Mouse (Mus musculus): Measurements from ENCODE around the gene Mgat4b. TPM values are rescaled to one million over a fixed set of nuclear protein-coding genes. Genes with fewer than 3 reads are reported as not detected.

The Mgat4b gene
- total and polyA plus RNA-seq, 3 experiments, result 56.7 to 82.0 (median 78.6) TPM

- no peaks in the 10 kb centered on the region for H3K27me3 ChIP-seq (ENCODE audit: control insufficient read depth, insufficient read depth, low read length)
- no peaks in the 10 kb centered on the region for H3K79me2 ChIP-seq (replicated peaks; ENCODE audit: control insufficient read depth, insufficient read depth, low read length)
- peak overlapping the region; percentile 59 for H3K27ac ChIP-seq
- peak overlapping the region; percentile 76 for H3K4me3 ChIP-seq
- H3K4me1 ChIP-seq (ENCODE audit: control insufficient read depth, insufficient read depth, low read length), result no peaks in the 10 kb centered on the region; the same call in 1 of the 2 replicates
- under 1% methylated on average over 27 of the region's 27 CpGs for WGBS
- H3K9ac ChIP-seq (ENCODE audit: low read depth, low read length), result peak overlapping the region; percentile 91
- H3K36me3 ChIP-seq (ENCODE audit: control insufficient read depth, insufficient read depth, low read length), result no peaks in the 10 kb centered on the region
- DNase-seq, result peak; percentile 98 to 99
- TF ChIP-seq EP300 (IDR thresholded peaks at IDR 0.05; ENCODE audit: insufficient read depth, low read depth, low read length) (no peak; the same call in 1 of the 2 replicates), POLR2A (IDR thresholded peaks at IDR 0.05; ENCODE audit: insufficient read depth, low read depth, low read length) (peak; percentile 75), CTCF (IDR thresholded peaks at IDR 0.05) (no peak)
- intact Hi-C loops (cut with DNase I), result loop anchor here (2.0 kb wide), 1 partner anchor 52 kb away; no protein-coding TSS in a partner anchor
Observed at GRCm38 (mm10) chr11:50174730-50175187, 35.9 kb upstream of the Mgat4b start.

- TF ChIP-seq POLR2A (IDR thresholded peaks at IDR 0.05; ENCODE audit: insufficient read depth, low read depth, low read length) (no peak), CTCF (IDR thresholded peaks at IDR 0.05) (no peak), EP300 (IDR thresholded peaks at IDR 0.05; ENCODE audit: insufficient read depth, low read depth, low read length) (no peak)
- WGBS, result 81% methylated on average over 3 of the region's 3 CpGs
- intact Hi-C loops (cut with DNase I), result no loop called here
Observed at GRCm38 (mm10) chr11:50176351-50176750, 34.3 kb upstream of the Mgat4b start.

GRCm38 (mm10) chr11:50177111-50177510 lies 33.6 kb upstream of the Mgat4b start:
- TF ChIP-seq EP300 (IDR thresholded peaks at IDR 0.05; ENCODE audit: insufficient read depth, low read depth, low read length) (no peak), POLR2A (IDR thresholded peaks at IDR 0.05; ENCODE audit: insufficient read depth, low read depth, low read length) (no peak), CTCF (IDR thresholded peaks at IDR 0.05) (no peak)
- no peak overlapping the region for H3K4me3 ChIP-seq
- 66% methylated on average over 6 of the region's 6 CpGs for WGBS
- no peaks in the 10 kb centered on the region for H3K79me2 ChIP-seq (replicated peaks; ENCODE audit: control insufficient read depth, insufficient read depth, low read length)
- no peaks in the 10 kb centered on the region; the same call in 1 of the 2 replicates for H3K4me1 ChIP-seq (ENCODE audit: control insufficient read depth, insufficient read depth, low read length)
- no peak overlapping the region for H3K27ac ChIP-seq
- H3K9ac ChIP-seq (ENCODE audit: low read depth, low read length), result no peak overlapping the region
- intact Hi-C loops (cut with DNase I), result no loop called here
- no peaks in the 10 kb centered on the region for H3K36me3 ChIP-seq (ENCODE audit: control insufficient read depth, insufficient read depth, low read length)
- no peak for DNase-seq
- no peaks in the 10 kb centered on the region for H3K27me3 ChIP-seq (ENCODE audit: control insufficient read depth, insufficient read depth, low read length)

More at GRCm38 (mm10) chr11:50176351-50176750, 34.3 kb upstream of the Mgat4b start:
- H3K79me2 ChIP-seq (replicated peaks; ENCODE audit: control insufficient read depth, insufficient read depth, low read length), result no peaks in the 10 kb centered on the region
- H3K36me3 ChIP-seq (ENCODE audit: control insufficient read depth, insufficient read depth, low read length), result no peaks in the 10 kb centered on the region
- H3K27ac ChIP-seq, result no peak overlapping the region
- DNase-seq, result no peak
- H3K4me3 ChIP-seq, result no peak overlapping the region
- no peaks in the 10 kb centered on the region; the same call in 1 of the 2 replicates for H3K4me1 ChIP-seq (ENCODE audit: control insufficient read depth, insufficient read depth, low read length)
- no peaks in the 10 kb centered on the region for H3K27me3 ChIP-seq (ENCODE audit: control insufficient read depth, insufficient read depth, low read length)
- no peak overlapping the region for H3K9ac ChIP-seq (ENCODE audit: low read depth, low read length)

GRCm38 (mm10) chr11:50178532-50179488 lies 31.9 kb upstream of the Mgat4b start:
- no peaks in the 10 kb centered on the region for H3K27me3 ChIP-seq (ENCODE audit: control insufficient read depth, insufficient read depth, low read length)
- 73% methylated on average over 5 of the region's 5 CpGs for WGBS
- no peaks in the 10 kb centered on the region for H3K36me3 ChIP-seq (ENCODE audit: control insufficient read depth, insufficient read depth, low read length)
- no peak overlapping the region for H3K4me3 ChIP-seq
- H3K79me2 ChIP-seq (replicated peaks; ENCODE audit: control insufficient read depth, insufficient read depth, low read length), result no peaks in the 10 kb centered on the region
- H3K4me1 ChIP-seq (ENCODE audit: control insufficient read depth, insufficient read depth, low read length), result no peaks in the 10 kb centered on the region; the same call in 1 of the 2 replicates
- H3K27ac ChIP-seq, result no peak overlapping the region
- intact Hi-C loops (cut with DNase I), result no loop called here
- no peak for DNase-seq
- TF ChIP-seq POLR2A (IDR thresholded peaks at IDR 0.05; ENCODE audit: insufficient read depth, low read depth, low read length) (no peak), CTCF (IDR thresholded peaks at IDR 0.05) (no peak), EP300 (IDR thresholded peaks at IDR 0.05; ENCODE audit: insufficient read depth, low read depth, low read length) (no peak)
- no peak overlapping the region for H3K9ac ChIP-seq (ENCODE audit: low read depth, low read length)

- WGBS, result 65% methylated on average over 6 of the region's 6 CpGs
Observed at GRCm38 (mm10) chr11:50180478-50181231, 30.0 kb upstream of the Mgat4b start.

More at GRCm38 (mm10) chr11:50180478-50181231, 30.0 kb upstream of the Mgat4b start:
- Histone ChIP-seq H3K27me3 (ENCODE audit: control insufficient read depth, insufficient read depth, low read length) (no peaks in the 10 kb centered on the region), H3K27ac (no peak overlapping the region), H3K4me1 (ENCODE audit: control insufficient read depth, insufficient read depth, low read length) (no peaks in the 10 kb centered on the region), H3K36me3 (ENCODE audit: control insufficient read depth, insufficient read depth, low read length) (no peaks in the 10 kb centered on the region), H3K9ac (ENCODE audit: low read depth, low read length) (no peak overlapping the region), H3K79me2 (replicated peaks; ENCODE audit: control insufficient read depth, insufficient read depth, low read length) (no peaks in the 10 kb centered on the region), H3K4me3 (no peak overlapping the region)
- intact Hi-C loops (cut with DNase I), result no loop called here
- TF ChIP-seq CTCF (IDR thresholded peaks at IDR 0.05) (no peak), EP300 (IDR thresholded peaks at IDR 0.05; ENCODE audit: insufficient read depth, low read depth, low read length) (no peak), POLR2A (IDR thresholded peaks at IDR 0.05; ENCODE audit: insufficient read depth, low read depth, low read length) (no peak)
- no peak for DNase-seq

All from heart, adult 2 months (tissue).